Mouse (Mus musculus): ENCODE measurements around the gene Bpifb6. TPM values are rescaled to one million over a fixed set of nuclear protein-coding genes. Genes with fewer than 3 reads are reported as not detected.

Gene Bpifb6
- total RNA-seq, 1 experiment from 2014 or later, result not detected

DNA sequence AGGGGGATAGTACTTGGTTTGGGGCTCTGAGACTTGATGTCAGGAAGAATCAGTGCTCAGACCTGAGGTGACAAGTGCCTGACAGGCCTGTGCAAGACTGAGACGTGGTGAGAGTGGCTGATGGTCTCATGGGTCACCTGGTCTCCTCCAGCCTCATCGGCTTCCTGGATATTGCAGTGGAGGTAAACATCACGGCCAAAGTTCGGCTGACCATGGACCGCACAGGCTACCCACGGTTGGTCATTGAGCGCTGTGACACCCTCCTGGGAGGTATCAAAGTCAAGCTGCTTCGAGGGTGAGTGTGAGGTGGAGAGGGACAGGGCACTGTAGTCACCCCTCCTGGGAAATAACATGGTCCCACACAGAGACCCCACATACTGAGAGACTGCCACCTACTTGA, 44.4 kb downstream of the Bpifb6 start:
- no peak for ATAC-seq (ENCODE audit: extremely low read depth, insufficient number of reproducible peaks, low FRiP score, poor library complexity, severe bottlenecking)

DNA sequence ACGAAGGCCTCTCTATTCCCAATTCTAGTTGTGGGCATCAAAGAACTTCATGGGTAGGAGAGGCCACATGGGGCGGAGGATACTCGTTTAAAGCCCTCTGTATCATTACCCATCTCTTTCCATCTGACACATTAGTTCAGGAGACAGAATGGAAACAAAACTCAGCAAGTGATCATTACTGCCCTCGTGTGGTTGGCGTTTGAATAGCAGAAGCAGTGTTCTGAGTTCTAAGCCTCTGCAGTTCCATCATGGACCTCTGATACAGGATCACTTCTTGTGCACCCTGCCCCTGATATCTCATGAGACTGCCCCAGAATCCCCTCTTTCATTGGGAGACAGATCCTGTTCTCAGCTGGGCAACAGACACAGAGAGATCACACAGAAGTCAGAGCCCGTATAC, 52.7 kb downstream of the Bpifb6 start:
- no peak for ATAC-seq (ENCODE audit: extremely low read depth, insufficient number of reproducible peaks, low FRiP score, poor library complexity, severe bottlenecking)

DNA sequence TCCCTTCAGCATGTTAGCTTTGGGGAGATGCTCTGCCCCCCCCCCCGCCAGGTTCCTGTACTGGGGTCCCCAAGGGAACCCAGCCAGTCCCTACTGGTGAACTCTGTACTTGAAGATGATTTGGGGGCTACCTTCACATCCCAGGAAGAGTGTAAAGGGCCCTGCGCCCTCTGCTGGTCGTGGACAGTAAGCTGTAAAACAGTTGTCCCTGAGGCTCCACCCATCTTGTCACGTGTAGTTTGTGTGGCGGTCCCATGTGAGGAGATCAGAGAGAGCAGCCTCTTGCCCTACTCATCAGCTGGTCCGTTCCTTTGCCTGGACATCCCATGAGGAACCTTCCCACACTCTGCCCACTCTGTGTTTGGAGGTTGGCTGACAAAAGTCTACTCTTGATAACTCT, 53.6 kb downstream of the Bpifb6 start:
- no peak for ATAC-seq (ENCODE audit: extremely low read depth, insufficient number of reproducible peaks, low FRiP score, poor library complexity, severe bottlenecking)

Other genes with a start within 250 kb of the Bpifb6 start
- gene Dnmt3c, start 203.7 kb upstream of the Bpifb6 start, total RNA-seq (2017), result not detected in 2 replicates
- 49.0 and 142 TPM in 2 replicates for gene Mapre1, start 159.1 kb upstream of the Bpifb6 start, total RNA-seq (2017)
- gene Efcab8, start 120.5 kb upstream of the Bpifb6 start, total RNA-seq (2017), result 0.25 and 1.9 TPM in 2 replicates
- not detected in 2 replicates for gene Sun5, start 29.3 kb upstream of the Bpifb6 start, total RNA-seq (2017)
- not detected in 2 replicates for gene Bpifb2, start 25.3 kb upstream of the Bpifb6 start, total RNA-seq (2017)
- not detected in 2 replicates for gene Bpifb3, start 17.8 kb downstream of the Bpifb6 start, total RNA-seq (2017)
- not detected in 2 replicates for gene Bpifb4, start 37.8 kb downstream of the Bpifb6 start, total RNA-seq (2017)
- gene Bpifa6, start 74.6 kb downstream of the Bpifb6 start, total RNA-seq (2017), result not detected in 2 replicates
- gene Bpifa2, start 107.9 kb downstream of the Bpifb6 start, total RNA-seq (2017), result not detected in 2 replicates
- not detected in 2 replicates for gene Bpifa3, start 229.9 kb downstream of the Bpifb6 start, total RNA-seq (2017)
- gene Bpifa1, start 242.5 kb downstream of the Bpifb6 start, total RNA-seq (2017), result not detected in 2 replicates